8 mouse cellular contexts compared by ENCODE assay signal in genomic region chr6:50808126-50808525, GRCm38 (mm10).
DNase-seq lines count a peak whose midpoint lies in the region; ATAC-seq and TF ChIP-seq lines count a peak whose summit lies in the region.

No protein-coding gene starts in this region.

- no peaks in the 10 kb centered on the region for H3K9me3 ChIP-seq in lung, embryonic 14.5 days (ENCODE audit: low read depth, low read length)

- peak overlapping the region; percentile 74; the same call in 1 of the 2 replicates for H3K27ac ChIP-seq in lung, embryonic 14.5 days (ENCODE audit: low read depth)

- H3K4me3 ChIP-seq in lung, embryonic 14.5 days (ENCODE audit: low read depth, low read length) = peak overlapping the region; percentile 18

- TF ChIP-seq CTCF in lung, embryonic 14.5 days (IDR thresholded peaks at IDR 0.05; ENCODE audit: low read depth) = peak; percentile 92

- no peaks in the 10 kb centered on the region for H3K36me3 ChIP-seq in lung, embryonic 14.5 days (ENCODE audit: insufficient read depth)

- intact Hi-C loops in gastrocnemius, postnatal 14 days (cut with DNase I; ENCODE audit: low total_unique reads) = loop anchor here (2.0 to 5.0 kb wide), 2 partner anchors 129 to 359 kb away; no protein-coding TSS in a partner anchor

- ATAC-seq in lung, embryonic 14.5 days (ENCODE audit: insufficient read depth) = peak; percentile 29
- no peak for ATAC-seq in megakaryocyte, adult 5-6 weeks (ENCODE audit: poor library complexity, severe bottlenecking)

- DNase-seq in 416B (ENCODE audit: low read depth) (peak; percentile 47), MEL-GATA-1-ER (ENCODE audit: extremely low read depth, low read depth) (peak; percentile 10)
- peak; percentile 70 to 85 for DNase-seq in cerebellum, postnatal 25 days
- peak; percentile 60 for DNase-seq in gastrocnemius, postnatal 14 days
- DNase-seq in kidney, postnatal 14 days = peak; percentile 86
- DNase-seq in lung, embryonic 14.5 days = peak; percentile 96
- peak; percentile 62 for DNase-seq in right cerebral cortex, postnatal 25 days

- 6% methylated on average over 4 of the region's 4 CpGs for WGBS in lung, embryonic 14.5 days

- no peak overlapping the region for H3K9ac ChIP-seq in lung, embryonic 14.5 days

- peaks cover 10% of the 10 kb centered on the region for H3K4me1 ChIP-seq in lung, embryonic 14.5 days (ENCODE audit: insufficient read depth)

- H3K4me2 ChIP-seq in lung, embryonic 14.5 days = peak overlapping the region; percentile 57

- H3K27me3 ChIP-seq in lung, embryonic 14.5 days (ENCODE audit: insufficient read depth, low read length) = no peaks in the 10 kb centered on the region

Comparison
In these comparisons a context has a peak if more than half of its experiments do, and no peak if none do; other contexts are left out.
1. DNase-seq: peak in every context shown above with its lines; median percentile 96 in lung, embryonic 14.5 days; 86 in kidney, postnatal 14 days; 78 in cerebellum, postnatal 25 days; 62 in right cerebral cortex, postnatal 25 days; 60 in gastrocnemius, postnatal 14 days; 47 in 416B; 10 in MEL-GATA-1-ER.